17 mouse cellular contexts compared by ENCODE assay signal in genomic region chr6:143368646-143369045, GRCm38 (mm10).
"Had no signal": no experiment of that assay in that cellular context is flagged by ENCODE, and none has a peak within 500 bp of the region (broad histone marks: within the 10 kb centered on the region; RNA-seq: fewer than 3 reads in every experiment).

No protein-coding gene starts in this region.

- H3K27ac ChIP-seq: left cerebral cortex, adult 2 months; limb, embryonic 12.5 days; limb, embryonic 15.5 days; liver, embryonic 14.5 days had no signal

- H3K36me3 ChIP-seq: limb, embryonic 12.5 days; limb, embryonic 15.5 days had no signal

- H3K27me3 ChIP-seq: limb, embryonic 15.5 days had no signal

- DNase-seq: kidney, adult 18-20 months; kidney, adult 9 months; kidney, postnatal 14 days; kidney, postnatal 4 days; liver, postnatal 0 days; midbrain, embryonic 14.5 days; thymus, adult 2 months; thymus, postnatal 14 days; thymus, postnatal 4 days had no signal

- ATAC-seq: inflammation-experienced regulatory T-cells, adult 6 months; intestine, embryonic 16.5 days; liver, postnatal 0 days had no signal

- H3K4me1 ChIP-seq: limb, embryonic 12.5 days; limb, embryonic 15.5 days had no signal

- H3K9ac ChIP-seq: limb, embryonic 12.5 days; limb, embryonic 15.5 days; liver, embryonic 14.5 days; liver, postnatal 0 days had no signal

- H3K4me2 ChIP-seq: limb, embryonic 12.5 days; limb, embryonic 15.5 days; liver, embryonic 11.5 days; midbrain, embryonic 11.5 days had no signal

- H3K4me3 ChIP-seq: left cerebral cortex, adult 2 months; limb, embryonic 12.5 days; limb, embryonic 15.5 days had no signal

- H3K9me3 ChIP-seq: limb, embryonic 12.5 days; limb, embryonic 15.5 days had no signal
